Mouse (Mus musculus): ENCODE results near the gene Tmem131. TPM values are rescaled to one million over a fixed set of nuclear protein-coding genes. Genes with fewer than 3 reads are reported as not detected.
A peak's percentile ranks its signal among the peaks of the same experiment; 100 is the strongest.
"Not testable (repeated sequence)": the region's sequence is repeated elsewhere in the genome, so short reads cannot be mapped to it uniquely, and the experiment has no call there.

Gene Tmem131
- polyA plus RNA-seq, 1 experiment from 2014 or later = 9.3 TPM

- H3K4me2 ChIP-seq (ENCODE audit: low read depth, low read length); H3K4me3 ChIP-seq (ENCODE audit: low read length); H3K27me3 ChIP-seq (replicated peaks; ENCODE audit: control insufficient read depth, insufficient read depth, low read length); ATAC-seq; H3K9me3 ChIP-seq (ENCODE audit: control insufficient read depth, low read length); H3K27ac ChIP-seq (ENCODE audit: low read length); H3K4me1 ChIP-seq (ENCODE audit: control insufficient read depth, insufficient read depth, low read length); H3K9ac ChIP-seq (ENCODE audit: low read depth, low read length): not testable (repeated sequence)
- 89% methylated on average over 4 of the region's 4 CpGs for WGBS
- H3K36me3 ChIP-seq (ENCODE audit: control insufficient read depth, insufficient read depth, low read length) = peaks cover 21% of the 10 kb centered on the region
Measured at GRCm38 (mm10) chr1:36821918-36822317, 121.5 kb downstream of the Tmem131 start.

DNA sequence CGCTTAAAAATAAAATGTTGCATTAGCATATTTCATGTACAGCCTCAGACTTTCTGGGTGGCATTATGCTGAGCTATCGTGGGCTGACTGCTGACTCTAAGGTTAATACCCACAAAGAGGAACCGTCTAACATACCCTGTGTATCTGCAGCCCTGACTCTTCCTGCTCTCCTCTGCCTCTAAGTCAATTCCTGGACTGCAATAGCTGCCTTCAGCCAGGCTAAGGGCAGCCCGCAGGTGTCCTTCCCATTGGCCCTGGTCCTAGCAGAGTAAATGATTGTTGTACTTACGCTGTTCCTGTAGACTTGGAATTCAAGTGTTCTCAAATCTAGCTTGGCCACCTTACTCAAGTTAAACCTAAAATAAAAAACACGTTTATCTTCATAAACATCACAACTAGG is 128.3 kb downstream of the Tmem131 start:
- no peak overlapping the region for H3K4me3 ChIP-seq (ENCODE audit: low read length)
- H3K27me3 ChIP-seq (replicated peaks; ENCODE audit: control insufficient read depth, insufficient read depth, low read length) = no peaks in the 10 kb centered on the region
- H3K9me3 ChIP-seq (ENCODE audit: control insufficient read depth, low read length) = no peaks in the 10 kb centered on the region
- no peak for ATAC-seq
- peaks cover 12% of the 10 kb centered on the region for H3K4me1 ChIP-seq (ENCODE audit: control insufficient read depth, insufficient read depth, low read length)
- H3K4me2 ChIP-seq (ENCODE audit: low read depth, low read length) = no peak overlapping the region
- H3K9ac ChIP-seq (ENCODE audit: low read depth, low read length) = no peak overlapping the region
- peaks cover 18% of the 10 kb centered on the region; the same call in 1 of the 2 replicates for H3K36me3 ChIP-seq (ENCODE audit: control insufficient read depth, insufficient read depth, low read length)
- 88% methylated on average over 6 of the region's 6 CpGs for WGBS
- no peak overlapping the region for H3K27ac ChIP-seq (ENCODE audit: low read length)

GRCm38 (mm10) chr1:36814271-36814903 is 129.1 kb downstream of the Tmem131 start:
- H3K4me2 ChIP-seq (ENCODE audit: low read depth, low read length) = no peak overlapping the region
- 67% methylated on average over 5 of the region's 5 CpGs for WGBS
- H3K4me1 ChIP-seq (ENCODE audit: control insufficient read depth, insufficient read depth, low read length) = peaks cover 12% of the 10 kb centered on the region
- H3K27ac ChIP-seq (ENCODE audit: low read length) = no peak overlapping the region
- no peaks in the 10 kb centered on the region for H3K9me3 ChIP-seq (ENCODE audit: control insufficient read depth, low read length)
- no peak overlapping the region for H3K4me3 ChIP-seq (ENCODE audit: low read length)
- H3K9ac ChIP-seq (ENCODE audit: low read depth, low read length) = no peak overlapping the region
- ATAC-seq = no peak
- H3K36me3 ChIP-seq (ENCODE audit: control insufficient read depth, insufficient read depth, low read length) = peaks cover 18% of the 10 kb centered on the region; the same call in 1 of the 2 replicates
- H3K27me3 ChIP-seq (replicated peaks; ENCODE audit: control insufficient read depth, insufficient read depth, low read length) = no peaks in the 10 kb centered on the region

DNA sequence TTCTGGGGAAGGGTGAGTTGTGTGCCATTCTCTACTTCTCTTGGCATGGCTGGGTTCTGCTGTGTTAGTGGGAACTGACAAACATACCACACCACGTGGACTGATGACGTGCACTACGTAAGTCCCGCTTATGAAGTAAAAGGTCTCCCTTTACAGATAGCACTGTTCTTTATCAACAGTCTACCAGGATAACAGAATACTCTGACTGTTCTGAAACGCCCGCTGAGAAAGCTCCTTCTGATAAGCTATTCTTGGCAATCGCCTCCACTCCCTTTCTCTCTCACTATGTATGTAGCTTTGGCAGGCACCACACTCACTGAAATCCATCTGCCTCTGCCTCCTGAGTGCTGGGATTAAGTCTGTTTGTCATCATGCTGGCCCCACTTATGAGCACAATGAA is 130.1 kb downstream of the Tmem131 start:
- Histone ChIP-seq H3K27ac (ENCODE audit: low read length) (no peak overlapping the region), H3K4me2 (ENCODE audit: low read depth, low read length) (no peak overlapping the region), H3K36me3 (ENCODE audit: control insufficient read depth, insufficient read depth, low read length) (peaks cover 20% of the 10 kb centered on the region), H3K9ac (ENCODE audit: low read depth, low read length) (no peak overlapping the region), H3K4me3 (ENCODE audit: low read length) (no peak overlapping the region), H3K4me1 (ENCODE audit: control insufficient read depth, insufficient read depth, low read length) (peaks cover 12% of the 10 kb centered on the region), H3K9me3 (ENCODE audit: control insufficient read depth, low read length) (no peaks in the 10 kb centered on the region), H3K27me3 (replicated peaks; ENCODE audit: control insufficient read depth, insufficient read depth, low read length) (no peaks in the 10 kb centered on the region)
- ATAC-seq = peak; percentile 42
- 53% methylated on average over 7 of the region's 7 CpGs for WGBS

DNA sequence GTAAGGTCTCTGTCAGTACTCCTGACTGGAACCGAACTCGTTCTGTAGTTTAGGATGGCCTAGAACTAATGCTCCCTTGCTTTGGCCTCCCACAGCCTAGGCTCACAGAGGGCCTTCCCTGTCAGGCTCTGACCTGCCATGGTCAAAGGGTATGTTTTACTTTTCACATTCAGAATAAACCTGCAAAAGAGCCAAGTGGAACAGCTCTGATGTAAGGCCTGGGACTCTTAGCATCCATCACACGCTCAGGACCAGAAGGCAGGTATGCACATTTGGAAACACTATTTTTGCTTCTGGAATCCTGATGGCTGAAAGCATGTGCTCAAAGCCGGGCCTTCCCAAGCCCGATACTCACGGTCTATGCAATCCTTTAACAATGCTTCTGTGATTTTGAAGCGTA is 131.7 kb downstream of the Tmem131 start:
- Histone ChIP-seq H3K9me3 (ENCODE audit: control insufficient read depth, low read length) (no peaks in the 10 kb centered on the region), H3K36me3 (ENCODE audit: control insufficient read depth, insufficient read depth, low read length) (peaks cover 14% of the 10 kb centered on the region; the same call in 1 of the 2 replicates), H3K27ac (ENCODE audit: low read length) (no peak overlapping the region), H3K9ac (ENCODE audit: low read depth, low read length) (no peak overlapping the region), H3K4me2 (ENCODE audit: low read depth, low read length) (no peak overlapping the region), H3K27me3 (replicated peaks; ENCODE audit: control insufficient read depth, insufficient read depth, low read length) (no peaks in the 10 kb centered on the region), H3K4me1 (ENCODE audit: control insufficient read depth, insufficient read depth, low read length) (peaks cover 12% of the 10 kb centered on the region), H3K4me3 (ENCODE audit: low read length) (no peak overlapping the region)
- ATAC-seq = no peak
- 85% methylated on average over 7 of the region's 7 CpGs for WGBS

GRCm38 (mm10) chr1:36807782-36808565 is 135.5 kb downstream of the Tmem131 start:
- H3K4me3 ChIP-seq (ENCODE audit: low read length) = no peak overlapping the region
- no peak for ATAC-seq
- no peak overlapping the region for H3K9ac ChIP-seq (ENCODE audit: low read depth, low read length)
- no peaks in the 10 kb centered on the region for H3K9me3 ChIP-seq (ENCODE audit: control insufficient read depth, low read length)
- H3K36me3 ChIP-seq (ENCODE audit: control insufficient read depth, insufficient read depth, low read length) = peaks cover 13% of the 10 kb centered on the region; the same call in 1 of the 2 replicates
- no peaks in the 10 kb centered on the region for H3K4me1 ChIP-seq (ENCODE audit: control insufficient read depth, insufficient read depth, low read length)
- 88% methylated on average over 14 of the region's 14 CpGs for WGBS
- H3K4me2 ChIP-seq (ENCODE audit: low read depth, low read length) = no peak overlapping the region
- no peak overlapping the region for H3K27ac ChIP-seq (ENCODE audit: low read length)
- no peaks in the 10 kb centered on the region for H3K27me3 ChIP-seq (replicated peaks; ENCODE audit: control insufficient read depth, insufficient read depth, low read length)

DNA sequence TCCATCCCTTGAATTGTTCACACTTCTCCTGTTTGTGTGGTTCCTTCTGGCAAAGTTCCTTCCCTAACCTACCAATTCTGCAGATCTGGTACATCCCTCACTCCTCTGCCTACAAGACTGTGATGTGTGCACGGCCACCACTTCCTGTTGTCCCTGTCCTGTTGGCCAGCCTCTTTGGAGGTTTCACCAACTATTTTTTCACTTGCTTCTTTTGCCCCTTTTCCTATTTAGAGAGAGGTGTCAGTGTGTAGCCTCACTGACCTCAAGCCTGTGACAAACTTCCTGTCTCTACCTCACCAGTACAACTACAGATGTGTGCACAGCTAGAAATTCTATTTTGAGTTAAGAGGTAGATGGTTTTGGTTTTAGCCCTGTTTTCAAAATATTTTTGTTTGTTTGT is 136.4 kb downstream of the Tmem131 start:
- no peaks in the 10 kb centered on the region for H3K27me3 ChIP-seq (replicated peaks; ENCODE audit: control insufficient read depth, insufficient read depth, low read length)
- H3K27ac ChIP-seq (ENCODE audit: low read length) = no peak overlapping the region
- no peak for ATAC-seq
- no peaks in the 10 kb centered on the region for H3K4me1 ChIP-seq (ENCODE audit: control insufficient read depth, insufficient read depth, low read length)
- no peak overlapping the region for H3K9ac ChIP-seq (ENCODE audit: low read depth, low read length)
- no peaks in the 10 kb centered on the region for H3K9me3 ChIP-seq (ENCODE audit: control insufficient read depth, low read length)
- no peak overlapping the region for H3K4me3 ChIP-seq (ENCODE audit: low read length)
- H3K4me2 ChIP-seq (ENCODE audit: low read depth, low read length) = no peak overlapping the region
- 80% methylated on average over 1 of the region's 1 CpGs for WGBS
- peaks cover 13% of the 10 kb centered on the region; the same call in 1 of the 2 replicates for H3K36me3 ChIP-seq (ENCODE audit: control insufficient read depth, insufficient read depth, low read length)

GRCm38 (mm10) chr1:36806181-36806905 is 137.1 kb downstream of the Tmem131 start:
- Histone ChIP-seq H3K4me2 (ENCODE audit: low read depth, low read length) (no peak overlapping the region), H3K9me3 (ENCODE audit: control insufficient read depth, low read length) (no peaks in the 10 kb centered on the region), H3K27me3 (replicated peaks; ENCODE audit: control insufficient read depth, insufficient read depth, low read length) (no peaks in the 10 kb centered on the region), H3K27ac (ENCODE audit: low read length) (no peak overlapping the region), H3K36me3 (ENCODE audit: control insufficient read depth, insufficient read depth, low read length) (peaks cover 12% of the 10 kb centered on the region; the same call in 1 of the 2 replicates), H3K4me3 (ENCODE audit: low read length) (no peak overlapping the region), H3K9ac (ENCODE audit: low read depth, low read length) (no peak overlapping the region), H3K4me1 (ENCODE audit: control insufficient read depth, insufficient read depth, low read length) (no peaks in the 10 kb centered on the region)
- 94% methylated on average over 7 of the region's 7 CpGs for WGBS
- ATAC-seq = no peak

DNA sequence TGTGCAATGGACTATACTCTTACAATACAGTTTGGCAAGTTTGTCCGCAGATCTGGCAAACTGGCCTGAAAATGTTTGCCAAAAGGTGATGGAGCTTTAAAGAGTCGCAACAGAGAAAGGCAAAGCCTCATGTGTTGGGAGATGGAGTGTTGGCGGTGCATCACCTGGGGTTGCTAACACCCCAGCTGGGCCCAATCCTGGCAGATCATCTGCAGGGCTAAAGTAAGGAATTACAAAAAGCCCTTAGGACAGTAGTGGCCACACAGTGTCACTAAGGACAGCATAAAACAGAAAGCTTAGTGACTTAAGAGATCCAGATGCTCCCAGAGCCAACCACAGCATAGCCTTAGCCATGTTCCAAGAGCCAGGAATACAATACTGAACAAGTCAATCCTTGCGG is 138.6 kb downstream of the Tmem131 start:
- H3K36me3 ChIP-seq (ENCODE audit: control insufficient read depth, insufficient read depth, low read length) = peaks cover 12% of the 10 kb centered on the region; the same call in 1 of the 2 replicates
- no peak for ATAC-seq
- H3K4me1 ChIP-seq (ENCODE audit: control insufficient read depth, insufficient read depth, low read length) = no peaks in the 10 kb centered on the region
- no peak overlapping the region for H3K9ac ChIP-seq (ENCODE audit: low read depth, low read length)
- 89% methylated on average over 4 of the region's 4 CpGs for WGBS
- H3K4me3 ChIP-seq (ENCODE audit: low read length) = no peak overlapping the region
- H3K27me3 ChIP-seq (replicated peaks; ENCODE audit: control insufficient read depth, insufficient read depth, low read length) = no peaks in the 10 kb centered on the region
- H3K4me2 ChIP-seq (ENCODE audit: low read depth, low read length) = no peak overlapping the region
- H3K9me3 ChIP-seq (ENCODE audit: control insufficient read depth, low read length) = no peaks in the 10 kb centered on the region
- H3K27ac ChIP-seq (ENCODE audit: low read length) = no peak overlapping the region

All from intestine, embryonic 16.5 days (tissue).